Mouse (Mus musculus) embryo, embryonic 11.5 days (tissue): ENCODE results near the gene Mrpl21.

Source experiments
- DNase-seq: peaks from one replicate; pipeline ENCODE4 v3.0.0-alpha.2; 2012; ENCODE audit warnings: low read depth, low spot score

Gene Mrpl21

GRCm38 (mm10) chr19:3339187-3339586, 56.5 kb downstream of the Mrpl21 start:
- no peak for DNase-seq

- no peak for DNase-seq
Observed at GRCm38 (mm10) chr19:3341021-3341420, 58.3 kb downstream of the Mrpl21 start.
